Mouse (Mus musculus): ENCODE measurements around the gene Grin1. TPM values are rescaled to one million over a fixed set of nuclear protein-coding genes. Genes with fewer than 3 reads are reported as not detected.

The Grin1 gene
- polyA plus RNA-seq, 1 experiment from 2014 or later: 57.2 TPM

DNA sequence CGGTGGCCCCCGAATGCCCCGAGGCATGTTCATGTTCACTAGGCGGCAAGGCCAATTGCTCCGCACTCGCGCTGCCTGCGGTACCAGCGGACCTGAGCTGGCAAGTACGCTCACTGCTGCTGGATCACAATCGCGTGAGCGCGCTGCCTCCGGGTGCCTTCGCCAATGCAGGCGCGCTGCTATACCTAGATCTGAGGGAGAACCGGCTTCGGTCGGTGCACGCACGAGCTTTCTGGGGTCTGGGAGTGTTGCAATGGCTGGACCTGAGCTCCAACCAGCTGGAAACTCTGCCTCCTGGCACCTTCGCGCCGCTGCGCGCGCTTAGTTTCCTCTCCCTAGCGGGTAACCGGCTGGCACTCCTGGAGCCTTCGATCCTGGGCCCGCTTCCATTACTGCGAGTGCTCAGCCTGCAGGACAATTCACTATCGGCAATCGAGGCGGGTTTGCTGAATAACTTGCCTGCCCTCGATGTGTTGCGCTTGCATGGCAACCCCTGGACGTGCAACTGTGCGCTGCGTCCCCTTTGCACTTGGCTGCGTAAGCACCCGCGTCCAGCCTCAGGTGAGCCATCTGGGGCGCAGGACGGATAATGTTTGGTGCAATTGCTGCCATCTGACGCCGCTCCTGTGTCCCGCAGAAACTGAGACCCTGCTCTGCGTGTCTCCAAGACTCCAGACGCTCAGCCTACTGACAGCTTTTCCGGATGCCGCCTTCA, 28.7 kb downstream of the Grin1 start:
- Histone ChIP-seq H3K4me1 (replicated peaks; ENCODE audit: control insufficient read depth, insufficient read depth, low read length) (peaks cover 21% of the 10 kb centered on the region), H3K9ac (peak overlapping the region; percentile 44; the same call in 1 of the 2 replicates), H3K4me3 (replicated peaks; ENCODE audit: low read length) (peak overlapping the region; percentile 26), H3K9me3 (ENCODE audit: control insufficient read depth, low read length) (no peaks in the 10 kb centered on the region), H3K27ac (no peak overlapping the region), H3K36me3 (replicated peaks; ENCODE audit: control insufficient read depth, insufficient read depth) (peaks cover 24% of the 10 kb centered on the region), H3K27me3 (ENCODE audit: control insufficient read depth, insufficient read depth, low read length) (peaks cover 66% of the 10 kb centered on the region), H3K4me2 (replicated peaks) (peak overlapping the region; percentile 56)
- ATAC-seq (ENCODE audit: low FRiP score) (peak; percentile 35; the same call in 1 of the 2 replicates), DNase-seq (ENCODE audit: low spot score) (peak; percentile 63)
- 2% methylated on average over 54 of the region's 54 CpGs for WGBS

DNA sequence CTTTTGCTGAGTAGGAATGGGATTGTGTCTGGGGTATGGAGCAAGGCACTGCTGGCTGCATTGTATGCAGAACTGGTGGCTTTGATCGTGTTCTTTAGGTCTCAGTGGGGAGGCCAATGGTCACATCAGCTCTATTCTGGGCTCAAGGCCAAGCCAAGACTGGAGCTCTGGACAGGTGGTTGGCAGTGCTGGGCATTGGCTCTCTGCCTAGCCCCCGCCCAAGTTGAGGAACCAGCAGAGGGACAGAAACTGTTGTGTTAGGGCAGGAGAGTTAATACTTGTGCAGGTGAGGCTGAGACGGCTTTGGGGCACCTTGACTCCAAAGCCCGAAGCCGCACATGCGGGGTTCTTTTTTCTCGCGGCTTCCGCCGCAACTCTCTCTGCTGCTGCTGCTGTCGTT, 29.3 kb downstream of the Grin1 start, which contains the start of gene Lrrc26:
Gene Lrrc26, plus strand, starts transcription at position 265 of the 400 bp plus-strand sequence.
- peak within 1 kb of the TSS; percentile 44; the same call in 1 of the 2 replicates for H3K9ac ChIP-seq
- WGBS: 9% methylated on average over 11 of the region's 11 CpGs
- no peak for ATAC-seq (ENCODE audit: low FRiP score)
- DNase-seq (ENCODE audit: low spot score): no peak
- peak within 1 kb of the TSS; percentile 26 for H3K4me3 ChIP-seq (replicated peaks; ENCODE audit: low read length)
- H3K9me3 ChIP-seq (ENCODE audit: control insufficient read depth, low read length): no peaks in the 10 kb centered on the region
- peak within 1 kb of the TSS; percentile 56 for H3K4me2 ChIP-seq (replicated peaks)
- no peak within 1 kb of the TSS for H3K27ac ChIP-seq
- peaks cover 66% of the 10 kb centered on the region for H3K27me3 ChIP-seq (ENCODE audit: control insufficient read depth, insufficient read depth, low read length)
- peaks cover 21% of the 10 kb centered on the region for H3K4me1 ChIP-seq (replicated peaks; ENCODE audit: control insufficient read depth, insufficient read depth, low read length)
- H3K36me3 ChIP-seq (replicated peaks; ENCODE audit: control insufficient read depth, insufficient read depth): peaks cover 27% of the 10 kb centered on the region

DNA sequence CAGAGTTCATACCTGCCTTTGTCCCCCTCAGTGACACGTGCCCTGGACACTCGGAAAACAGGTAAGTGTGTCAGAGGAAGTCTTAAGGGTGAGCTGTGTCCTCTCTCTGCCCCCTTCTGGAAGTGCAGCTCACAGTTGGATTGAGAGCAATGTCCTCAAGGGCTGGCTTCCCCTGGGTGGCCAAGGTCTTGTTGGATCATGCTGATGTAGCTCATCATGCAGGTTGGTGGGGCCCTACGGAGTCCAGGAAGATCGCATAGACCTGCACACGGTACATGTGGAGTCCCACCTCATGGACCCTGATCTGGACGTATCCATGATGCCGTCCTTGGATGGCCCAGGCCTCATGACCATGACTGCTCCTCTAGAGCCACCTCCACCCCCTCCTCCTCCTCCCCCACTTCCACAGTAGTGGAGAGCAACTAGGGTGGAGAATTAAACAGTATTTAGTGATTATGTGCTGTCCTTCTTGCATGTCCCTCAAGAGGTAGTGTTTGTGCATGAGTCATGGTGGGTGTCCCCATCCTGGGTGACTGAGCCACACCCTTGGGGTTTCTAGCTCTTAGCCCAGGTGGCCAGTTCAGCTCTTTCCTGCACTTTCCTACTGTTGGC, 30.1 kb downstream of the Grin1 start:
- WGBS: 78% methylated on average over 7 of the region's 7 CpGs
- H3K4me3 ChIP-seq (replicated peaks; ENCODE audit: low read length): no peak overlapping the region
- no peak for ATAC-seq (ENCODE audit: low FRiP score)

DNA sequence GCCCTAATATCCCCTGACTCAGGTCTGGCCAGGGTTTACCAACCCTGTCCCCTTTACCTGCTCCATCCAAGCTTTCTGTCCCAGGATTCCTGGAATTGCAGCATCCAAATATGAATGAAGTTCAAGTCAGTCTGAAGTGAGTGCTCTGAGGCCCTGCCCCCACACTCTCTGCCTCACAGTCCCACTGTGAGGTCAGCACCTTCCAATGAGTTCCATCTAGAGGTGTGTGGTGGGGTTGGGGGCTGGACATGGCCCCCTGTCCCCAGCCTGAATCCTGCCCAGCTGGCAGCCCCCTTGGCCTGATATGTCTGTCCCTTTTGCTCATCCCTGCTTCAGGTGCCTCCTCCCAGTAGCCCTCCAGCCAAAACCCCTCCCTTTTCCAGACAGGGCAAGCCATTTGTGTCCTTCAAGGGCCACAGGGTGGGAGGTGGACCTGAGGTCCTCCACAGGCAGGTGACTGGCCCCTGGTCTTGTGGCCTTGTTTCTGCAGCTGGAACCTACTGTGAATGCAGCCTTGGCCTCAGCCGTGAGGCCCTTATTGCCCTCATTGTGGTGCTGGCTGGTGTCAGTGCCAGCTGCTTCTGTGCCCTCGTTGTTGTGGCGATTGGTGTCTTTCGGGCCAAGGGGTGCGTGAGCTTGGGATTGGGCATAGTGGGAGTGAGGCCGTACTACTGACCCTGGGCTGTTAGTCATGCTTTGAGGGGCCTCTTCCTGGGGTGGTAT, 30.9 kb downstream of the Grin1 start, which contains the start of gene Tmem210:
Gene Tmem210, plus strand, starts transcription at position 219 of the 723 bp plus-strand sequence.
- peaks cover 53% of the 10 kb centered on the region for H3K27me3 ChIP-seq (ENCODE audit: control insufficient read depth, insufficient read depth, low read length)
- no peak for DNase-seq (ENCODE audit: low spot score)
- H3K9ac ChIP-seq: no peak within 1 kb of the TSS
- peaks cover 21% of the 10 kb centered on the region for H3K4me1 ChIP-seq (replicated peaks; ENCODE audit: control insufficient read depth, insufficient read depth, low read length)
- H3K36me3 ChIP-seq (replicated peaks; ENCODE audit: control insufficient read depth, insufficient read depth): peaks cover 36% of the 10 kb centered on the region
- H3K4me2 ChIP-seq (replicated peaks): no peak within 1 kb of the TSS
- 80% methylated on average over 6 of the region's 6 CpGs for WGBS
- H3K9me3 ChIP-seq (ENCODE audit: control insufficient read depth, low read length): no peaks in the 10 kb centered on the region
- H3K4me3 ChIP-seq (replicated peaks; ENCODE audit: low read length): no peak within 1 kb of the TSS
- ATAC-seq (ENCODE audit: low FRiP score): no peak
- no peak within 1 kb of the TSS for H3K27ac ChIP-seq

More for the DNA sequence above, 30.1 kb downstream of the Grin1 start:
- Histone ChIP-seq H3K9me3 (ENCODE audit: control insufficient read depth, low read length) (no peaks in the 10 kb centered on the region), H3K4me2 (replicated peaks) (no peak overlapping the region), H3K9ac (no peak overlapping the region), H3K4me1 (replicated peaks; ENCODE audit: control insufficient read depth, insufficient read depth, low read length) (peaks cover 21% of the 10 kb centered on the region), H3K27ac (no peak overlapping the region), H3K27me3 (ENCODE audit: control insufficient read depth, insufficient read depth, low read length) (peaks cover 61% of the 10 kb centered on the region), H3K36me3 (replicated peaks; ENCODE audit: control insufficient read depth, insufficient read depth) (peaks cover 32% of the 10 kb centered on the region)
- DNase-seq (ENCODE audit: low spot score): no peak

DNA sequence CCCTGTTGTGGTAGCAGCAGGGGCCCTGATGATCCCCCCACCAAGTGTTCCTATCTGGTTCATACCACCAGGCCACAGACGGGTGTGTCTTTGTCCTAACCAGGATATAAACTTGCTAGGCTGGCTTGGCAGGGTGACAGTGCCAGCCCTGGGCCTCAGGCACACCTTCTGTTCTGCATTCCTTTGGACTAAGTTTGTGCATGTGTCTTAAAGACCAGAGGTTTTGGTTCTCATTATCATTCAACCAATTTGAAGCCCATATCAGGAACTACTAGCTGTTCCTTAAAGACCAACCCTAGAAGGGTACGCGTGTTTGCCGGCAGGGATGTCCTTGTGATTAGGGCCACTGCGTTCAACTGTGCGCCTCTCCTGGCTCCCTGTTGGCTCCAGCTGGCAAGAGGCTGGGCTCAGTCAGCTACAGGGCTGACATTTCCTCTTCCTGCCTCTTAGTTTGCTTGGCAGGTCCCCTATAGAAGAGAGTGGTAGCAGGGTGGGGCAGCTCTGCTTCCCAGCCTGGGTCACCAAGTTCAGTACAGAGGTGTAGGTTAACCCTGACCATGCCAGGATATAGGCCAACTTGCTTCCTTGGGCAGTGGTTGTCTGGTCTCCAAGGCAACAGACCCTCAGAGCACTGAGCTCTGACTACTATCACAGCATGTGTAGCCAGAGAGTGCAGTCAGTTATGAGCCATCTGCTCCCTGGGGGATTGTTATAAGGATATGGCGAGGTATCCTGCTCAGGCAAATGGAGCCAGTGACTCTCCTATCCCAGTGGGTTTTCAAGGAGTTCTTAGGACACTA, 31.9 kb downstream of the Grin1 start:
- ATAC-seq (ENCODE audit: low FRiP score) (no peak), DNase-seq (ENCODE audit: low spot score) (no peak)
- Histone ChIP-seq H3K4me3 (replicated peaks; ENCODE audit: low read length) (no peak overlapping the region), H3K4me2 (replicated peaks) (no peak overlapping the region), H3K27ac (no peak overlapping the region), H3K9ac (no peak overlapping the region), H3K27me3 (ENCODE audit: control insufficient read depth, insufficient read depth, low read length) (peaks cover 42% of the 10 kb centered on the region), H3K4me1 (replicated peaks; ENCODE audit: control insufficient read depth, insufficient read depth, low read length) (peaks cover 21% of the 10 kb centered on the region), H3K36me3 (replicated peaks; ENCODE audit: control insufficient read depth, insufficient read depth) (peaks cover 47% of the 10 kb centered on the region), H3K9me3 (ENCODE audit: control insufficient read depth, low read length) (no peaks in the 10 kb centered on the region)
- 65% methylated on average over 7 of the region's 7 CpGs for WGBS

DNA sequence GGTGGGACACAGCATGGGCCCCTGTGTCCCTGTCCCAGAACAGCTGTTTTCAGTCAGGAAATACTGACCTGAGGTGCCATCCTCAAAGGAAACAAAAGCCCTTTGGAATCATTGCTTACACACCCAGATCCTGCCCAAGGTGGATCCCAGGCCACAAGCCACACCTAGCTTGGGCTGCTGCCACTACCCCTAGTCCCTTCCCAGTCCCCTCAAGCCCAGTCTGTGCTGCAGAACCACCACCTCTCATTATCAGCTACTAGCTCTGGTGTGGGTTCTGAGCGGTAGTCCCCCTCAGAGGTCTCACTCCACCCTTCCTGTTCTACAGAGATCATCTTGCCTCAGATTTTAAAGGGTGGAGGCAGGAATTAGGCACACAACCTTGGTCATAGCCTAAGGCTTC, 32.7 kb downstream of the Grin1 start:
- Histone ChIP-seq H3K4me1 (replicated peaks; ENCODE audit: control insufficient read depth, insufficient read depth, low read length) (peaks cover 21% of the 10 kb centered on the region), H3K4me3 (replicated peaks; ENCODE audit: low read length) (no peak overlapping the region), H3K9me3 (ENCODE audit: control insufficient read depth, low read length) (no peaks in the 10 kb centered on the region), H3K27ac (no peak overlapping the region), H3K4me2 (replicated peaks) (no peak overlapping the region), H3K27me3 (ENCODE audit: control insufficient read depth, insufficient read depth, low read length) (peaks cover 35% of the 10 kb centered on the region), H3K36me3 (replicated peaks; ENCODE audit: control insufficient read depth, insufficient read depth) (peaks cover 53% of the 10 kb centered on the region), H3K9ac (no peak overlapping the region)
- ATAC-seq (ENCODE audit: low FRiP score) (no peak), DNase-seq (ENCODE audit: low spot score) (no peak)
- WGBS: 83% methylated on average over 1 of the region's 1 CpGs

DNA sequence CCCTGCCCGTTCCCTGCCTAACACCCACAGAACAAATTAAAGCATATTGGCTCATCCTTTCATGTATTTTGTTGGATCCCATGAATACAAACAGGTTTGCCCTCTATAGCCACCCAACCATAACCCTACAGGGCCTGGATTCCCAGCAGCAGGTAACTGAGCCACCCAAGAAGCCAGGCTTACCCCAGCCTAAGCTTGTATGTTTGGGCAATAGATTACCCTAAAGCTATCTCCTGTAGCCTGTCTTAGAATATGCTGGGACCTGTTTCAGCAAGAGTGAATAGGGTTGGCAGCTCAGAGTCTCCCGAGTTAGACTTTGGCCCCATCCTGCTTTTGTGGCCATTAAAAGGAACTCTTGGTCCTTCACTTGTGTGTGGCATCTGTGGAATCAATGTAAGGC, 33.4 kb downstream of the Grin1 start:
- H3K4me1 ChIP-seq (replicated peaks; ENCODE audit: control insufficient read depth, insufficient read depth, low read length): peaks cover 14% of the 10 kb centered on the region
- 92% methylated on average over 2 of the region's 2 CpGs for whole genome bisulfite sequencing
- H3K9ac ChIP-seq: no peak overlapping the region
- H3K4me3 ChIP-seq (replicated peaks; ENCODE audit: low read length): no peak overlapping the region
- ATAC-seq (ENCODE audit: low FRiP score): no peak
- no peaks in the 10 kb centered on the region for H3K9me3 ChIP-seq (ENCODE audit: control insufficient read depth, low read length)
- DNase-seq (ENCODE audit: low spot score): no peak
- peaks cover 60% of the 10 kb centered on the region for H3K36me3 ChIP-seq (replicated peaks; ENCODE audit: control insufficient read depth, insufficient read depth)
- peaks cover 28% of the 10 kb centered on the region for H3K27me3 ChIP-seq (ENCODE audit: control insufficient read depth, insufficient read depth, low read length)
- H3K4me2 ChIP-seq (replicated peaks): no peak overlapping the region
- no peak overlapping the region for H3K27ac ChIP-seq

DNA sequence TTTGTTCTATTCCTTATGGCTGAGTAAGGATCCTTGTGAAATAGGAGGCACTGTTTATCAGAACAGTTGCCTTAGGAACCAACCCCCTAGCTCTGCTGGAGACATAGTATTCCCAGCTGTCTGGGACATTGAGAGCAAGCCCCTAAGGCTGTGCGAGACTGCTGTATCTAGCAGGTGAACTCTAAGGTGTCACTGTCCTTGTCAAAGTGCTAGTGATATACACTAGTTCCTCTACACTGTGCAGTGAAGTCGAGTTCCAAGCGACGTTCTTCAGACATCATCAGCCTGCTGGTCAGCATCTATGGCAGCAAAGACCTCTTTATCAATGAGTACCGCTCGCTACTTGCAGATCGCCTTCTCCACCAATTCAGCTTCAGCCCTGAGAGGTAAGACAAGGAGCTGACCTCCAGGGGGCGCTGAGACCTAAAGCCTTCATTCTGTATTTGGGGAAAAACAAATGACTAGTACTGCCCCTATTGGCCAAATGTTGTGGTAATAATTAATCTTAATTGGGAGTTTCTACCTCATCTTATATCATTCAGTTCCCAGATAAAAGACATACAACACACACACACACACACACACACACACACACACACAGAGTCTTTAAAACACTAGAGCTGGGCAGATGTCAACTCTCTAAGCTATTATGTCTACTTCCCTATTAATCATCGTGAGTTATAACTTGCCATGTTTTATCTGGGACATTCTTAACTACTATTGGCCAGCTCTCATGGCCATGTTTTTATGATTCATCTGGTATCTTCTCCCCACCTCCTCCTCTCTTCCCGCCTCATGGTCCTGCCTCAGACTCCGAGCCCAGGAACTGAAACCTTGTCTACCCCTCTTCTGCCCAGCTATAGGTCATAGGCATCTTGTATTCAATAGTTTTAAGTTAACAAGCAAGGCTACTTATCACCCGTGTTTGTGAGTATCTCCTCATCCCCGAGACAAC, 39.8 kb downstream of the Grin1 start:
- Histone ChIP-seq H3K4me2 (replicated peaks) (no peak overlapping the region), H3K27me3 (ENCODE audit: control insufficient read depth, insufficient read depth, low read length) (no peaks in the 10 kb centered on the region), H3K27ac (no peak overlapping the region), H3K36me3 (replicated peaks; ENCODE audit: control insufficient read depth, insufficient read depth) (peaks cover 99% of the 10 kb centered on the region), H3K4me3 (replicated peaks; ENCODE audit: low read length) (no peak overlapping the region), H3K4me1 (replicated peaks; ENCODE audit: control insufficient read depth, insufficient read depth, low read length) (no peaks in the 10 kb centered on the region), H3K9ac (no peak overlapping the region), H3K9me3 (ENCODE audit: control insufficient read depth, low read length) (no peaks in the 10 kb centered on the region)
- ATAC-seq (ENCODE audit: low FRiP score): 0 out of 2 replicates have a peak, but pooled peaks have one; percentile 36
- WGBS: 61% methylated on average over 13 of the region's 13 CpGs
- DNase-seq (ENCODE audit: low spot score): peak; percentile 77

Measured in hindbrain, embryonic 14.5 days (tissue).